Mouse (Mus musculus): ENCODE data around the gene Usp7. TPM values are rescaled to one million over a fixed set of nuclear protein-coding genes. Genes with fewer than 3 reads are reported as not detected.

Usp7 gene
- 44.7 and 44.9 TPM in 2 replicates for polyA plus RNA-seq (2014; fragmentation: Nextera tagmentation; extraction: Ambion mirVana)

GRCm38 (mm10) chr16:8791949-8792557 is at the start of gene Usp7:
Gene Usp7 (minus strand): TSS chr16:8792308.
- no peak for ATAC-seq (ENCODE audit: low FRiP score)
- Histone ChIP-seq H3K27me3 (ENCODE audit: control insufficient read depth, insufficient read depth, low read length) (no peaks in the 10 kb centered on the region), H3K9me3 (ENCODE audit: control insufficient read depth, low read length) (no peaks in the 10 kb centered on the region), H3K27ac (no peak within 1 kb of the TSS), H3K4me3 (replicated peaks; ENCODE audit: low read length) (no peak within 1 kb of the TSS), H3K4me2 (replicated peaks) (no peak within 1 kb of the TSS), H3K9ac (no peak within 1 kb of the TSS), H3K4me1 (replicated peaks; ENCODE audit: control insufficient read depth, insufficient read depth, low read length) (no peaks in the 10 kb centered on the region), H3K36me3 (replicated peaks; ENCODE audit: control insufficient read depth, insufficient read depth) (no peaks in the 10 kb centered on the region)
- no peak for DNase-seq (ENCODE audit: low spot score)
- WGBS: 96% methylated on average over 20 of the region's 20 CpGs

- H3K9me3 ChIP-seq (ENCODE audit: control insufficient read depth, low read length): no peaks in the 10 kb centered on the region
- no peak overlapping the region for H3K4me2 ChIP-seq (replicated peaks)
- H3K27me3 ChIP-seq (ENCODE audit: control insufficient read depth, insufficient read depth, low read length): no peaks in the 10 kb centered on the region
- no peak overlapping the region for H3K4me3 ChIP-seq (replicated peaks; ENCODE audit: low read length)
- 91% methylated on average over 3 of the region's 3 CpGs for WGBS
- H3K36me3 ChIP-seq (replicated peaks; ENCODE audit: control insufficient read depth, insufficient read depth): peaks cover 65% of the 10 kb centered on the region
- no peak for DNase-seq (ENCODE audit: low spot score)
- 0 out of 2 replicates have a peak, but pooled peaks cover 1% of the 10 kb centered on the region for H3K4me1 ChIP-seq (replicated peaks; ENCODE audit: control insufficient read depth, insufficient read depth, low read length)
- no peak overlapping the region for H3K9ac ChIP-seq
- no peak overlapping the region for H3K27ac ChIP-seq
- no peak for ATAC-seq (ENCODE audit: low FRiP score)
Measured at GRCm38 (mm10) chr16:8840557-8840956, 48.4 kb upstream of the Usp7 start.

DNA sequence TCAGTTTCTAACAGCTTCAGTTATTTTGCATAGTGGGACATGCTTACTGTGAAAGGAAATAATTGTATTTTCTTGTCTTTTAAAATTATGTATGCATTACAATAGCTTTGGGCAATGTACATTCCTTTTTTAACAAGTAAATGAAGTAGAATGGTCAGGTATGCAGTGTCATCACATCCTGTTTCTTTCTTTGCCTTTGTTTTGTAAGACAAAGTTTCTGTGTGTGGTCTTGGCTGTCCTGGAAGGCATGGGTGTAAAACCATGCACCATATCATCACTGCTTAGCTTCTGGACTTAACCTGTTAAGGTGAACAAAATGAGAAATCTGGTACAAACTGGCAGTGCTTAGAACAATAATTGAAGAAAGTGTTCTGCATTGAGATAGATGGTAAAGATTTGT is 46.8 kb upstream of the Usp7 start:
- no peaks in the 10 kb centered on the region for H3K27me3 ChIP-seq (ENCODE audit: control insufficient read depth, insufficient read depth, low read length)
- H3K27ac ChIP-seq: no peak overlapping the region
- no peak for DNase-seq (ENCODE audit: low spot score)
- peaks cover 69% of the 10 kb centered on the region for H3K36me3 ChIP-seq (replicated peaks; ENCODE audit: control insufficient read depth, insufficient read depth)
- H3K4me2 ChIP-seq (replicated peaks): no peak overlapping the region
- no peak overlapping the region for H3K4me3 ChIP-seq (replicated peaks; ENCODE audit: low read length)
- H3K9me3 ChIP-seq (ENCODE audit: control insufficient read depth, low read length): no peaks in the 10 kb centered on the region
- no peak for ATAC-seq (ENCODE audit: low FRiP score)
- H3K9ac ChIP-seq: no peak overlapping the region
- peaks cover 18% of the 10 kb centered on the region for H3K4me1 ChIP-seq (replicated peaks; ENCODE audit: control insufficient read depth, insufficient read depth, low read length)

- H3K4me1 ChIP-seq (replicated peaks; ENCODE audit: control insufficient read depth, insufficient read depth, low read length): peaks cover 31% of the 10 kb centered on the region
- no peaks in the 10 kb centered on the region for H3K9me3 ChIP-seq (ENCODE audit: control insufficient read depth, low read length)
- no peak overlapping the region for H3K4me2 ChIP-seq (replicated peaks)
- peaks cover 67% of the 10 kb centered on the region for H3K36me3 ChIP-seq (replicated peaks; ENCODE audit: control insufficient read depth, insufficient read depth)
- no peak overlapping the region for H3K27ac ChIP-seq
- H3K4me3 ChIP-seq (replicated peaks; ENCODE audit: low read length): no peak overlapping the region
- no peaks in the 10 kb centered on the region for H3K27me3 ChIP-seq (ENCODE audit: control insufficient read depth, insufficient read depth, low read length)
- DNase-seq (ENCODE audit: low spot score) (no peak), ATAC-seq (ENCODE audit: low FRiP score) (no peak)
- 96% methylated on average over 1 of the region's 1 CpGs for WGBS
- no peak overlapping the region for H3K9ac ChIP-seq
Measured at GRCm38 (mm10) chr16:8837595-8837994, 45.5 kb upstream of the Usp7 start.

DNA sequence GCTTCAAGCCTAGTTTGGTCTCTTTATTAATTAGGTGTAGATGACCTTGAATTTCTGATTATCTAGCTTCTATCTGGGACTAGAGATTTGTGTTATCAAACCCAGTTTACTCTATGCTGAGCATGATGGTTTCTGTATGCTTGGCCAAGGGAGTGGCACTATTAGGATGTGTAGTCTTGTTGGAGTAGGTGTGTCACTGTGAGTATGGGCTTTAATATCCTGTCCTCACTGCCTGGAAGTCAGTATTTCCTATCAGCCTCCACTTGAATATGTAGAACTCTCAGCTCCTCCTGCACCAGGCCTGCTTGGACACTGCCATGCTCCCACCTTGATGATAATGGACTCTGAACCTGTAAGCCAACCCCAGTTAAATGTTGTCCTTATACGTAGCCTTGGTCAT is 44.8 kb upstream of the Usp7 start:
- no peak for ATAC-seq (ENCODE audit: low FRiP score)
- no peak overlapping the region for H3K27ac ChIP-seq

DNA sequence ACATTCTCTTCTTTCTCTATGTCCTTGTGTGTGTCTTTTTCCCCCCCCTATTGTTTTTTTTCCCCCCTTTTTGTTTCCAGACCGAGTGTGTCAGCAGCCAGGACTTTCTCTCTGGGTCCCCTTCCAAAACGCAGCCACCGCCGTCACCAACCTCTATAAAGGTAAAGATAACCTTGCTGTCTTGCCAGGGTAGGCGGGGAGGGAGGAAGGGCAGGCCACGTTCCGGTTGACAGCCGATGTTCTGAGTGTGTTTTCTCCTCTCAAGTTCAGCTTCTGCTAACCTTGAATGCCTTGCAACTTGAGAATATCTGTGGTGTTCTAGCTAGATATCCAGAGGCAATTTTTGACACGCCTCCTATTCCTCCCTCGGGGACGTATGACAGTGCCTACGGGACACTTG is 39.1 kb upstream of the Usp7 start:
- Histone ChIP-seq H3K4me1 (replicated peaks; ENCODE audit: control insufficient read depth, insufficient read depth, low read length) (peaks cover 42% of the 10 kb centered on the region), H3K27me3 (ENCODE audit: control insufficient read depth, insufficient read depth, low read length) (no peaks in the 10 kb centered on the region)
- WGBS: 4% methylated on average over 12 of the region's 12 CpGs

More for the DNA sequence above, 44.8 kb upstream of the Usp7 start:
- Histone ChIP-seq H3K9me3 (ENCODE audit: control insufficient read depth, low read length) (no peaks in the 10 kb centered on the region), H3K9ac (no peak overlapping the region), H3K4me1 (replicated peaks; ENCODE audit: control insufficient read depth, insufficient read depth, low read length) (peaks cover 38% of the 10 kb centered on the region), H3K27me3 (ENCODE audit: control insufficient read depth, insufficient read depth, low read length) (no peaks in the 10 kb centered on the region), H3K36me3 (replicated peaks; ENCODE audit: control insufficient read depth, insufficient read depth) (peaks cover 66% of the 10 kb centered on the region), H3K4me3 (replicated peaks; ENCODE audit: low read length) (no peak overlapping the region), H3K4me2 (replicated peaks) (no peak overlapping the region)
- 98% methylated on average over 1 of the region's 1 CpGs for WGBS
- DNase-seq (ENCODE audit: low spot score): no peak

GRCm38 (mm10) chr16:8830431-8831211 is 38.5 kb upstream of the Usp7 start:
- under 1% methylated on average over 70 of the region's 74 CpGs for WGBS
- Histone ChIP-seq H3K9me3 (ENCODE audit: control insufficient read depth, low read length) (no peaks in the 10 kb centered on the region), H3K4me3 (replicated peaks; ENCODE audit: low read length) (peak overlapping the region; percentile 100), H3K4me1 (replicated peaks; ENCODE audit: control insufficient read depth, insufficient read depth, low read length) (peaks cover 41% of the 10 kb centered on the region), H3K27ac (peak overlapping the region; percentile 97), H3K4me2 (replicated peaks) (peak overlapping the region; percentile 65), H3K9ac (peak overlapping the region; percentile 100), H3K36me3 (replicated peaks; ENCODE audit: control insufficient read depth, insufficient read depth) (peaks cover 30% of the 10 kb centered on the region), H3K27me3 (ENCODE audit: control insufficient read depth, insufficient read depth, low read length) (no peaks in the 10 kb centered on the region)
- peak; percentile 53 for DNase-seq (ENCODE audit: low spot score)
- peak; percentile 2 for ATAC-seq (ENCODE audit: low FRiP score)

More for the DNA sequence above, 39.1 kb upstream of the Usp7 start:
- peak overlapping the region; percentile 97 for H3K27ac ChIP-seq
- ATAC-seq (ENCODE audit: low FRiP score): no peak
- peaks cover 31% of the 10 kb centered on the region for H3K36me3 ChIP-seq (replicated peaks; ENCODE audit: control insufficient read depth, insufficient read depth)
- peak overlapping the region; percentile 65 for H3K4me2 ChIP-seq (replicated peaks)
- H3K4me3 ChIP-seq (replicated peaks; ENCODE audit: low read length): peak overlapping the region; percentile 100
- no peaks in the 10 kb centered on the region for H3K9me3 ChIP-seq (ENCODE audit: control insufficient read depth, low read length)
- peak overlapping the region; percentile 100 for H3K9ac ChIP-seq
- no peak for DNase-seq (ENCODE audit: low spot score)

GRCm38 (mm10) chr16:8829564-8830359 is 37.7 kb upstream of the Usp7 start, which contains the start of gene 1810013L24Rik:
Gene 1810013L24Rik (plus strand): TSS chr16:8830100.
- DNase-seq (ENCODE audit: low spot score): peak; percentile 97
- WGBS: under 1% methylated on average over 75 of the region's 80 CpGs
- peaks cover 21% of the 10 kb centered on the region for H3K36me3 ChIP-seq (replicated peaks; ENCODE audit: control insufficient read depth, insufficient read depth)
- H3K4me1 ChIP-seq (replicated peaks; ENCODE audit: control insufficient read depth, insufficient read depth, low read length): peaks cover 32% of the 10 kb centered on the region
- peak within 1 kb of the TSS; percentile 97 for H3K27ac ChIP-seq
- no peaks in the 10 kb centered on the region for H3K27me3 ChIP-seq (ENCODE audit: control insufficient read depth, insufficient read depth, low read length)
- H3K4me2 ChIP-seq (replicated peaks): peak within 1 kb of the TSS; percentile 89
- H3K4me3 ChIP-seq (replicated peaks; ENCODE audit: low read length): peak within 1 kb of the TSS; percentile 100
- H3K9ac ChIP-seq: peak within 1 kb of the TSS; percentile 100
- peak; percentile 96 for ATAC-seq (ENCODE audit: low FRiP score)
- no peaks in the 10 kb centered on the region for H3K9me3 ChIP-seq (ENCODE audit: control insufficient read depth, low read length)

Measured in hindbrain, embryonic 14.5 days (tissue).